Mouse (Mus musculus) neural tube, embryonic 15.5 days (tissue): Measurements from ENCODE around the gene Srrm2. TPM values are rescaled to one million over a fixed set of nuclear protein-coding genes. Genes with fewer than 3 reads are reported as not detected.

Source experiments
- ATAC-seq: fragments of 200-750 bp; cut with Nextera tagmentation; 2 replicates; pipeline ENCODE4 v1.8.0; 2017; ENCODE audit warnings: mild to moderate bottlenecking, moderate TSS enrichment, moderate library complexity; ENCODE audit not compliant: low FRiP score
- H3K27ac ChIP-seq: fragments of 300-500 bp; sonication (generic); replicated peaks from 2 replicates; pipeline ENCODE4 v1.5.1; 2015; ENCODE audit warnings: mild to moderate bottlenecking, inconsistent platforms
- H3K27me3 ChIP-seq: fragments of 300-500 bp; sonication (generic); replicated peaks from 2 replicates; pipeline ENCODE4 v1.6.1; 2015; ENCODE audit warnings: inconsistent platforms
- H3K36me3 ChIP-seq: fragments of 300-500 bp; sonication (generic); 2 replicates; pipeline ENCODE4 v1.6.1; 2015; ENCODE audit warnings: inconsistent platforms
- H3K4me1 ChIP-seq: fragments of 300-500 bp; sonication (generic); 2 replicates; pipeline ENCODE4 v1.6.1; 2015; ENCODE audit warnings: inconsistent platforms
- H3K4me2 ChIP-seq: fragments of 300-500 bp; sonication (generic); 2 replicates; pipeline ENCODE4 v1.6.1; 2015; ENCODE audit warnings: inconsistent platforms, mild to moderate bottlenecking, moderate library complexity
- H3K4me3 ChIP-seq: fragments of 300-500 bp; sonication (generic); replicated peaks from 2 replicates; pipeline ENCODE4 v1.5.1; 2015; ENCODE audit warnings: mild to moderate bottlenecking, inconsistent platforms
- H3K9ac ChIP-seq: fragments of 300-500 bp; sonication (generic); replicated peaks from 2 replicates; pipeline ENCODE4 v1.6.1; 2015; ENCODE audit warnings: mild to moderate bottlenecking, inconsistent platforms
- H3K9me3 ChIP-seq: fragments of 300-500 bp; sonication (generic); replicated peaks from 2 replicates; pipeline ENCODE4 v1.6.1; 2016; ENCODE audit warnings: inconsistent platforms
- WGBS: fragments of 180-500 bp; shearing (Covaris S2); methylation state at CpG from one replicate; pipeline ENCODE4 v1.1.7; 2015; ENCODE audit warnings: mixed read lengths; 5-methylcytosine and 5-hydroxymethylcytosine counted together
- polyA plus RNA-seq: library from polyadenylated mRNA; unstranded; fragments of >200 nt; fragmentation: Nextera tagmentation; extraction: Ambion mirVana; gene quantifications from 2 replicates; pipeline ENCODE4 v1.2.1, GENCODE M21; 2015

The Srrm2 gene
- polyA plus RNA-seq, 1 experiment from 2014 or later: 502 TPM

DNA sequence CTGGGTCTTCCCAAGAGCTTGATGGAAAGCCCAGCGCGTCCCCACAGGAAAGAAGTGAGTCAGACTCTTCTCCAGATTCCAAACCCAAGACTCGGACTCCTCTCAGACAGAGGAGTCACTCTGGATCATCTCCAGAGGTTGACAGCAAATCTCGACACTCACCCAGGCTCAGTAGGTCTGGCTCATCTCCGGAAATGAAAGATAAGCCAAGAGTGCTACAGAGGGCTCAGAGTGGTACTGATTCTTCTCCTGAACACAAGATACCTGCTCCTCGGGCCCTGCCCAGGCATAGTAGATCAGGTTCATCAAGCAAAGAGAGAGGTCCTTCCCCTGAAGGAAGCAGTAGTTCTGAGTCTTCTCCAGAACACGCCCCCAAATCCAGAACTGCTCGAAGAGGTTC, 28.2 kb downstream of the Srrm2 start:
- Histone ChIP-seq H3K27me3 (no peaks in the 10 kb centered on the region), H3K9ac (no peak overlapping the region), H3K9me3 (peaks cover 24% of the 10 kb centered on the region; the same call in 1 of the 2 replicates), H3K36me3 (peaks cover 97% of the 10 kb centered on the region), H3K4me3 (no peak overlapping the region), H3K27ac (no peak overlapping the region), H3K4me2 (no peak overlapping the region), H3K4me1 (no peaks in the 10 kb centered on the region)
- ATAC-seq: no peak
- 98% methylated on average over 8 of the region's 8 CpGs for WGBS

GRCm38 (mm10) chr17:23819235-23819634, 28.9 kb downstream of the Srrm2 start:
- H3K9ac ChIP-seq: no peak overlapping the region
- H3K9me3 ChIP-seq: peaks cover 24% of the 10 kb centered on the region; the same call in 1 of the 2 replicates
- no peaks in the 10 kb centered on the region for H3K27me3 ChIP-seq
- no peak overlapping the region for H3K4me3 ChIP-seq
- no peaks in the 10 kb centered on the region for H3K4me1 ChIP-seq
- no peak overlapping the region for H3K27ac ChIP-seq
- no peak overlapping the region for H3K4me2 ChIP-seq
- no peak for ATAC-seq
- H3K36me3 ChIP-seq: peaks cover 98% of the 10 kb centered on the region
- WGBS: 97% methylated on average over 25 of the region's 25 CpGs

- Histone ChIP-seq H3K27me3 (no peaks in the 10 kb centered on the region), H3K4me3 (no peak overlapping the region), H3K27ac (no peak overlapping the region), H3K4me1 (no peaks in the 10 kb centered on the region), H3K9me3 (peaks cover 18% of the 10 kb centered on the region; the same call in 1 of the 2 replicates), H3K4me2 (no peak overlapping the region), H3K36me3 (peaks cover 99% of the 10 kb centered on the region), H3K9ac (no peak overlapping the region)
- ATAC-seq: no peak
- 98% methylated on average over 5 of the region's 5 CpGs for WGBS
Observed at GRCm38 (mm10) chr17:23820731-23821130, 30.4 kb downstream of the Srrm2 start.

GRCm38 (mm10) chr17:23822094-23822493, 31.8 kb downstream of the Srrm2 start:
- ATAC-seq: no peak
- Histone ChIP-seq H3K4me1 (peaks cover 11% of the 10 kb centered on the region), H3K9ac (no peak overlapping the region), H3K36me3 (peaks cover 98% of the 10 kb centered on the region), H3K4me2 (no peak overlapping the region), H3K4me3 (no peak overlapping the region), H3K9me3 (peaks cover 18% of the 10 kb centered on the region; the same call in 1 of the 2 replicates), H3K27ac (no peak overlapping the region), H3K27me3 (no peaks in the 10 kb centered on the region)
- 91% methylated on average over 6 of the region's 6 CpGs for WGBS

- Histone ChIP-seq H3K36me3 (peaks cover 92% of the 10 kb centered on the region), H3K4me1 (peaks cover 20% of the 10 kb centered on the region), H3K27me3 (no peaks in the 10 kb centered on the region), H3K9ac (no peak overlapping the region), H3K9me3 (peaks cover 13% of the 10 kb centered on the region; the same call in 1 of the 2 replicates), H3K4me3 (no peak overlapping the region), H3K27ac (no peak overlapping the region), H3K4me2 (no peak overlapping the region)
- 89% methylated on average over 16 of the region's 16 CpGs for WGBS
- ATAC-seq: no peak
Observed at GRCm38 (mm10) chr17:23823018-23823417, 32.7 kb downstream of the Srrm2 start.

GRCm38 (mm10) chr17:23823614-23824013, 33.3 kb downstream of the Srrm2 start:
- no peak for ATAC-seq
- no peaks in the 10 kb centered on the region for H3K27me3 ChIP-seq
- H3K9me3 ChIP-seq: peaks cover 7% of the 10 kb centered on the region; the same call in 1 of the 2 replicates
- H3K4me2 ChIP-seq: no peak overlapping the region
- no peak overlapping the region for H3K27ac ChIP-seq
- WGBS: 89% methylated on average over 12 of the region's 12 CpGs
- peaks cover 25% of the 10 kb centered on the region for H3K4me1 ChIP-seq
- no peak overlapping the region for H3K9ac ChIP-seq
- H3K4me3 ChIP-seq: no peak overlapping the region
- peaks cover 86% of the 10 kb centered on the region for H3K36me3 ChIP-seq

DNA sequence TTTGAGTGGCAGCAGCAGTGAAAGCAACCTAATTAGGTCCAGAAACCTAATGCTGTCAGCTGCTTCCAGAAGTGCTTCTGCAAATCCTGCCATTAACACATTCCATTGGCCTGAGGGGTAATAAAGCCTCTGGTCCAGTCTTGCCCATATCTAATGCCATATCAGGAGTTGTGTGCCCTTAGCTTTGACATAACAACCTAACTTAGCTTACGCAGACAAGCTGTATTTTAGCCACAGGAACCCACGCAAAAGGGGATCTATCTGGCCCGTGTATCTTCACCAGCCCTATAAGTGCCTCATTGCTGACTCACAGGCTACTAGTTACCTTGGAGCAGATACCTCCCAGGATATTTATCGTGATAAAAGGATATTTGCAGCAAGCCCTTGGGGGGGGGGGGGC, 35.3 kb downstream of the Srrm2 start:
- Histone ChIP-seq H3K4me2 (no peak overlapping the region), H3K36me3 (peaks cover 67% of the 10 kb centered on the region), H3K27ac (0 out of 2 replicates have a peak overlapping the region, but pooled peaks have one; percentile 5), H3K27me3 (no peaks in the 10 kb centered on the region), H3K9ac (no peak overlapping the region), H3K4me3 (no peak overlapping the region), H3K9me3 (no peaks in the 10 kb centered on the region), H3K4me1 (peaks cover 30% of the 10 kb centered on the region)
- WGBS: 88% methylated on average over 4 of the region's 4 CpGs
- ATAC-seq: no peak

DNA sequence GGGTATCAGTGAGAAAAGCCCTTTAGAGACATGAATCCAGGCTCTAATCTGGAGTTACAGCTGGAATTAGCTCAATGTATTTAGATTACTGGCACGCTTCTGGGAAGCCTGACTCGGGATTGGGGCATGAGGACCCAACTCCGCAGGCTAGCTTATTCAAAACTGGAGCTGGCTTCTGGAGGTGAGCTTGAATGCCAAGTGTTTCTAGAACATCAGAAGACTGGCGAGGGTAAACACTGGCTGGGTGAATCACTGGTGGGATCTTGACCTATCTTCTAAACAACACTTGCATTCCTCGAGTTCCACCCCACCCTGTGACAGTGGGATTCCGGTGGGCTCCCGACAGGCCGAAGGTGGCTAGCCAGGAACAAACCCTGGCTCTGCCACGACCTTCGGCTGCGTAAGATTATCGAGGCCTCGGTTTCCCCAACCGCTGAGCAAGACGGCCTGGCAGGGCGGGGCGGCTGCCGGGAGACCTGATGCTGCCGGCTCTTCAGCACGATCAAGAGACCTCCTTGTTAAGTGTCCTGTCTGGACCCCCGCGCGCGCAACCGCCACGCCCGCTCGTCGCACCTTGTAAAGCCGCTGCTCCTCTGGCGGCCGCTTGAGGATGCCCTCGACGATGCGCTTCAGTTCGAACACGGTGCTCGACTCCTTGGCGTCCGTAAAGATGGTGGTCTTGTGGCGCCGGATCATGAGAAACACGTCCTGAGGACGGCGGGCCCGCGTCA, 38.1 kb downstream of the Srrm2 start:
- H3K9me3 ChIP-seq: no peaks in the 10 kb centered on the region

DNA sequence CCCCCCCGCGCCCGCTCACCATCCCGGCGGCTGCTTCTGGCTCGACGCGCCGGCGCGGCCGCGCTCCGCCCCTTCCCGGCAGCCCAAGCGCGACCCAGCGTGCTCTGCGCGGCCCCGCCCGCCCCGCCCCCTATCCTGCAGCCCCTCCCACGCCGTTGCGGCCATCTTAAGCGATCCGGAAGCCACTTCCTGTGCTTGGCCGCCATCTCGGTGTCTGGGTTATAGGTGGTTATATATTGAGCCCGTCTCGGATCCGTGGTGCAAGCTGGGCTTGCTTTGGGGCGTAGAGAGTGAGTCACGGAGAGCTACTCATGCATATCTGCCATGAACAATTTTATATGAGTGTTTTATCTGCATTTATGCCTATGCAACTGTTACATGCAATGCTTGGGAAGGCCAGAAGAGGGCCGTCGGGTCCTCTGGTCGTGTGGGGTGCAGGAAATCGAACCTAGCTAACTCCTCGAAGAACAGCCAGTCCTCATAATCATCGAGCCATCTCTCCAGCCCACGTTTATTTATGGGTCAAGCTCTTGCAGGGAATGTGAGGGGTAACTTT, 38.8 kb downstream of the Srrm2 start, which contains the start of gene Elob:
TSS of gene Elob (minus strand) at position 73 of the 556 bp plus-strand sequence.
- H3K9me3 ChIP-seq: no peaks in the 10 kb centered on the region
- peak within 1 kb of the TSS; percentile 74 for H3K4me3 ChIP-seq
- H3K27me3 ChIP-seq: peaks cover 19% of the 10 kb centered on the region
- H3K27ac ChIP-seq: peak within 1 kb of the TSS; percentile 96
- under 1% methylated on average over 20 of the region's 42 CpGs for WGBS
- peaks cover 32% of the 10 kb centered on the region for H3K36me3 ChIP-seq
- H3K9ac ChIP-seq: peak within 1 kb of the TSS; percentile 78
- ATAC-seq: peak; percentile 96
- H3K4me1 ChIP-seq: peaks cover 30% of the 10 kb centered on the region
- peak within 1 kb of the TSS; percentile 82 for H3K4me2 ChIP-seq

More for the DNA sequence above, 38.1 kb downstream of the Srrm2 start:
- H3K4me1 ChIP-seq: peaks cover 30% of the 10 kb centered on the region
- under 1% methylated on average over 47 of the region's 47 CpGs for WGBS
- peaks cover 12% of the 10 kb centered on the region for H3K27me3 ChIP-seq
- H3K9ac ChIP-seq: peak overlapping the region; percentile 78
- peaks cover 39% of the 10 kb centered on the region for H3K36me3 ChIP-seq
- H3K27ac ChIP-seq: peak overlapping the region; percentile 96
- H3K4me3 ChIP-seq: peak overlapping the region; percentile 74
- peak; percentile 79 for ATAC-seq
- H3K4me2 ChIP-seq: peak overlapping the region; percentile 82

GRCm38 (mm10) chr17:23831201-23831600, 40.9 kb downstream of the Srrm2 start:
- 91% methylated on average over 1 of the region's 1 CpGs for WGBS
- peaks cover 27% of the 10 kb centered on the region for H3K4me1 ChIP-seq
- H3K9ac ChIP-seq: no peak overlapping the region
- H3K27ac ChIP-seq: no peak overlapping the region
- H3K9me3 ChIP-seq: no peaks in the 10 kb centered on the region
- peaks cover 31% of the 10 kb centered on the region for H3K27me3 ChIP-seq
- no peak overlapping the region for H3K4me2 ChIP-seq
- peaks cover 12% of the 10 kb centered on the region for H3K36me3 ChIP-seq
- no peak overlapping the region for H3K4me3 ChIP-seq
- ATAC-seq: no peak

DNA sequence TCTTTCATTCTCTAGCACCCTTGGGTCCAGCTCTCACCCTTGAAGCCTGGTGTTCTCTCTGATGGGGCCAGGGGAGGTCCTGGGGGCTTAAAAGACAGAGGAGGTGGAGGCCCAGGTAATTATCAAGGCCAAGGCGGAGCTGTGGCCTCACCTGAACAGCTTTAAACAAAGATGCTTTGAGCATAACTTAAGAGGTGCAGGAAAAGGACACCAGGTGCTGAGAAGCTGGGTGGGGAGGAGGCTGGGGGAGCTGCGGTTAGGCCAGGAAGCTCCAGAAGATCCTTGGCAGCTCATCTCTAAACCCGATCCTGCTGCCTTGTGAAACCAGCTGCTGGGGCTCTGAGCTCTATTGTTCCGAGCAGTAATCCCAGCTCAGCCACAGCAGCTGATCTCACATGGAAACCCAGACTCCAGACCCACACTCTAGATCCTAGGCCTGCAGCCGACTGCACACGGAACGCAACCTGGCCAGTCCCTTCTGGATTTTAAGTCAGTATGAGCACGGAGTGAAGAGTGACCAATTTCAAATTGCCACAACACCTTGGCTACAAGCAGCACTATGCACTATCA, 45.8 kb downstream of the Srrm2 start, which contains the start of gene Prss33:
TSS of gene Prss33 (minus strand) at position 51 of the 570 bp plus-strand sequence.
- 77% methylated on average over 8 of the region's 8 CpGs for whole genome bisulfite sequencing
- Histone ChIP-seq H3K9ac (no peak within 1 kb of the TSS), H3K4me2 (no peak within 1 kb of the TSS), H3K27me3 (peaks cover 35% of the 10 kb centered on the region), H3K9me3 (no peaks in the 10 kb centered on the region), H3K27ac (no peak within 1 kb of the TSS), H3K4me3 (no peak within 1 kb of the TSS), H3K36me3 (no peaks in the 10 kb centered on the region), H3K4me1 (no peaks in the 10 kb centered on the region)
- ATAC-seq: no peak
